Mouse (Mus musculus) lung, postnatal 0 days (tissue): ENCODE measurements at regions not wholly inside any gene's neighbourhood (a gene's known extent, or its start where the extent isn't known, plus 50 kb on each side); places are given as distances from the start of the nearest gene placed in this dataset.

Source experiments
- ATAC-seq: fragments of 200-750 bp; cut with Nextera tagmentation; 2 replicates; pipeline ENCODE4 v1.8.0; 2017; ENCODE audit warnings: moderate library complexity
- DNase-seq: peaks from one replicate; pipeline ENCODE4 v3.0.0-alpha.2; 2016; ENCODE audit warnings: low spot score
- H3K27ac ChIP-seq: fragments of 300-500 bp; sonication (generic); 2 replicates; pipeline ENCODE4 v1.5.1; 2014; ENCODE audit warnings: antibody characterized with exemption, mild to moderate bottlenecking, low read length, mixed read lengths
- H3K27me3 ChIP-seq: fragments of 300-500 bp; sonication (generic); replicated peaks from 2 replicates; pipeline ENCODE4 v1.6.1; 2014; ENCODE audit warnings: low read length, mixed read lengths; ENCODE audit not compliant: insufficient read depth
- H3K36me3 ChIP-seq: fragments of 300-500 bp; sonication (generic); 2 replicates; pipeline ENCODE4 v1.6.1; 2014; ENCODE audit warnings: low read length, mixed read lengths; ENCODE audit not compliant: insufficient read depth
- H3K4me1 ChIP-seq: fragments of 300-500 bp; sonication (generic); 2 replicates; pipeline ENCODE4 v1.6.1; 2014; ENCODE audit warnings: antibody characterized with exemption, low read depth, low read length, mixed read lengths; ENCODE audit not compliant: insufficient read depth
- H3K4me2 ChIP-seq: fragments of 300-500 bp; sonication (generic); replicated peaks from 2 replicates; pipeline ENCODE4 v1.6.1; 2014; ENCODE audit warnings: low read depth, mild to moderate bottlenecking, low read length, moderate library complexity, mixed read lengths
- H3K4me3 ChIP-seq: fragments of 300-500 bp; sonication (generic); 2 replicates; pipeline ENCODE4 v1.5.1; 2014; ENCODE audit warnings: low read depth, low read length
- H3K9ac ChIP-seq: fragments of 300-500 bp; sonication (generic); replicated peaks from 2 replicates; pipeline ENCODE4 v1.6.1; 2014; ENCODE audit warnings: low read depth, mild to moderate bottlenecking
- H3K9me3 ChIP-seq: fragments of 300-500 bp; sonication (generic); 2 replicates; pipeline ENCODE4 v1.6.1; 2016; ENCODE audit warnings: low read length, mixed read lengths
- CTCF ChIP-seq: IDR thresholded peaks from 2 replicates; pipeline ENCODE4 v1.5.1; 2016; ENCODE audit warnings: antibody characterized with exemption, mild to moderate bottlenecking
- EP300 ChIP-seq: IDR thresholded peaks from 2 replicates; pipeline ENCODE4 v1.6.1; 2016; ENCODE audit warnings: antibody characterized with exemption, mild to moderate bottlenecking, control low read depth
- WGBS: fragments of 180-500 bp; shearing (Covaris S2); extraction: QIAGEN DNeasy Blood & Tissue Kit; methylation state at CpG from one replicate; pipeline ENCODE4 v1.1.7; 2014; 5-methylcytosine and 5-hydroxymethylcytosine counted together

GRCm38 (mm10) chr11:89213204-89213603 lies 88.9 kb downstream of the Nog start:
- Histone ChIP-seq H3K4me1 (no peaks in the 10 kb centered on the region), H3K4me3 (no peak overlapping the region), H3K27me3 (no peaks in the 10 kb centered on the region), H3K9ac (no peak overlapping the region), H3K27ac (no peak overlapping the region), H3K4me2 (no peak overlapping the region), H3K9me3 (no peaks in the 10 kb centered on the region), H3K36me3 (no peaks in the 10 kb centered on the region)
- DNase-seq (no peak), ATAC-seq (no peak)
- 85% methylated on average over 5 of the region's 5 CpGs for WGBS
- TF ChIP-seq EP300 (no peak), CTCF (no peak)

GRCm38 (mm10) chr11:89209531-89209950 lies 92.6 kb downstream of the Nog start:
- H3K4me2 ChIP-seq: no peak overlapping the region
- H3K4me3 ChIP-seq: no peak overlapping the region
- no peaks in the 10 kb centered on the region for H3K9me3 ChIP-seq
- H3K27me3 ChIP-seq: no peaks in the 10 kb centered on the region
- DNase-seq: no peak
- H3K36me3 ChIP-seq: no peaks in the 10 kb centered on the region
- no peak overlapping the region for H3K27ac ChIP-seq
- ATAC-seq: no peak
- TF ChIP-seq EP300: no peak
- TF ChIP-seq CTCF: no peak
- 48% methylated on average over 11 of the region's 11 CpGs for WGBS
- H3K4me1 ChIP-seq: no peaks in the 10 kb centered on the region
- H3K9ac ChIP-seq: no peak overlapping the region

- ATAC-seq (no peak), DNase-seq (no peak)
- Histone ChIP-seq H3K27me3 (no peaks in the 10 kb centered on the region), H3K36me3 (no peaks in the 10 kb centered on the region), H3K9me3 (no peaks in the 10 kb centered on the region), H3K4me3 (no peak overlapping the region), H3K4me1 (no peaks in the 10 kb centered on the region), H3K27ac (no peak overlapping the region), H3K4me2 (no peak overlapping the region), H3K9ac (no peak overlapping the region)
- peak; percentile 46; the same call in 1 of the 2 replicates for TF ChIP-seq CTCF
- TF ChIP-seq EP300: no peak
- WGBS: 54% methylated on average over 6 of the region's 6 CpGs
Observed at GRCm38 (mm10) chr11:89209072-89209471, 93.1 kb downstream of the Nog start.

- Histone ChIP-seq H3K9ac (no peak overlapping the region), H3K27me3 (no peaks in the 10 kb centered on the region), H3K27ac (no peak overlapping the region), H3K9me3 (no peaks in the 10 kb centered on the region), H3K36me3 (no peaks in the 10 kb centered on the region), H3K4me3 (no peak overlapping the region), H3K4me2 (no peak overlapping the region), H3K4me1 (no peaks in the 10 kb centered on the region)
- no peak for ATAC-seq
- WGBS: 38% methylated on average over 3 of the region's 3 CpGs
- TF ChIP-seq CTCF: no peak
- no peak for TF ChIP-seq EP300
- DNase-seq: no peak
Observed at GRCm38 (mm10) chr11:89206788-89207187, 95.3 kb downstream of the Nog start.

GRCm38 (mm10) chr11:89204948-89205545 lies 97.1 kb downstream of the Nog start:
- TF ChIP-seq EP300: no peak
- TF ChIP-seq CTCF: no peak
- WGBS: 40% methylated on average over 7 of the region's 7 CpGs
- H3K9ac ChIP-seq: no peak overlapping the region
- H3K9me3 ChIP-seq: no peaks in the 10 kb centered on the region
- no peak overlapping the region for H3K27ac ChIP-seq
- no peak overlapping the region for H3K4me3 ChIP-seq
- no peaks in the 10 kb centered on the region for H3K4me1 ChIP-seq
- no peaks in the 10 kb centered on the region for H3K36me3 ChIP-seq
- no peak for DNase-seq
- H3K27me3 ChIP-seq: no peaks in the 10 kb centered on the region
- no peak for ATAC-seq
- H3K4me2 ChIP-seq: no peak overlapping the region

- Histone ChIP-seq H3K27ac (no peak overlapping the region), H3K4me2 (no peak overlapping the region), H3K9me3 (no peaks in the 10 kb centered on the region), H3K4me1 (no peaks in the 10 kb centered on the region), H3K27me3 (no peaks in the 10 kb centered on the region), H3K9ac (no peak overlapping the region), H3K36me3 (no peaks in the 10 kb centered on the region), H3K4me3 (no peak overlapping the region)
- whole genome bisulfite sequencing: 64% methylated on average over 3 of the region's 3 CpGs
- no peak for ATAC-seq
- DNase-seq: no peak
- TF ChIP-seq CTCF (no peak), EP300 (no peak)
Observed at GRCm38 (mm10) chr11:89200458-89200857, 101.7 kb downstream of the Nog start.

- no peak overlapping the region for H3K9ac ChIP-seq
- H3K4me1 ChIP-seq: no peaks in the 10 kb centered on the region
- TF ChIP-seq EP300 (peak; percentile 23; the same call in 1 of the 2 replicates), CTCF (no peak)
- no peaks in the 10 kb centered on the region for H3K9me3 ChIP-seq
- H3K27ac ChIP-seq: no peak overlapping the region
- no peak overlapping the region for H3K4me2 ChIP-seq
- WGBS: 58% methylated on average over 3 of the region's 3 CpGs
- H3K36me3 ChIP-seq: no peaks in the 10 kb centered on the region
- H3K4me3 ChIP-seq: no peak overlapping the region
- DNase-seq (peak; percentile 69), ATAC-seq (peak; percentile 58)
- no peaks in the 10 kb centered on the region for H3K27me3 ChIP-seq
Observed at GRCm38 (mm10) chr11:89192815-89193214, 109.3 kb downstream of the Nog start.
